Mouse (Mus musculus): ENCODE measurements around the gene Pih1d1. TPM values are rescaled to one million over a fixed set of nuclear protein-coding genes. Genes with fewer than 3 reads are reported as not detected.

Gene Pih1d1
- polyA plus RNA-seq, 1 experiment from 2014 or later: 91.0 TPM

- 75% methylated on average over 7 of the region's 7 CpGs for WGBS
- Histone ChIP-seq H3K4me3 (no peak overlapping the region), H3K4me2 (replicated peaks) (no peak overlapping the region), H3K36me3 (no peaks in the 10 kb centered on the region), H3K27ac (no peak overlapping the region), H3K9ac (no peak overlapping the region), H3K27me3 (peaks cover 43% of the 10 kb centered on the region), H3K9me3 (replicated peaks) (no peaks in the 10 kb centered on the region), H3K4me1 (peaks cover 9% of the 10 kb centered on the region)
- ATAC-seq (ENCODE audit: low FRiP score): no peak
Measured at GRCm38 (mm10) chr7:45192585-45193310, 38.6 kb downstream of the Pih1d1 start.

- no peak for ATAC-seq (ENCODE audit: low FRiP score)
- no peak overlapping the region for H3K4me2 ChIP-seq (replicated peaks)
- H3K36me3 ChIP-seq: no peaks in the 10 kb centered on the region
- H3K27ac ChIP-seq: no peak overlapping the region
- no peaks in the 10 kb centered on the region for H3K9me3 ChIP-seq (replicated peaks)
- peaks cover 36% of the 10 kb centered on the region for H3K27me3 ChIP-seq
- 61% methylated on average over 5 of the region's 5 CpGs for WGBS
- H3K4me1 ChIP-seq: peaks cover 9% of the 10 kb centered on the region
- no peak overlapping the region for H3K4me3 ChIP-seq
- no peak overlapping the region for H3K9ac ChIP-seq
Measured at GRCm38 (mm10) chr7:45193406-45193805, 39.3 kb downstream of the Pih1d1 start.

GRCm38 (mm10) chr7:45193871-45194785 is 40.0 kb downstream of the Pih1d1 start:
- no peak overlapping the region for H3K4me2 ChIP-seq (replicated peaks)
- no peak overlapping the region for H3K4me3 ChIP-seq
- peaks cover 9% of the 10 kb centered on the region for H3K4me1 ChIP-seq
- H3K9ac ChIP-seq: no peak overlapping the region
- H3K9me3 ChIP-seq (replicated peaks): no peaks in the 10 kb centered on the region
- H3K36me3 ChIP-seq: no peaks in the 10 kb centered on the region
- H3K27ac ChIP-seq: no peak overlapping the region
- ATAC-seq (ENCODE audit: low FRiP score): no peak
- WGBS: 74% methylated on average over 17 of the region's 17 CpGs
- H3K27me3 ChIP-seq: peaks cover 31% of the 10 kb centered on the region

GRCm38 (mm10) chr7:45195341-45196175 is 41.5 kb downstream of the Pih1d1 start:
- Histone ChIP-seq H3K4me1 (peaks cover 9% of the 10 kb centered on the region), H3K9ac (no peak overlapping the region), H3K4me2 (replicated peaks) (no peak overlapping the region), H3K9me3 (replicated peaks) (no peaks in the 10 kb centered on the region), H3K36me3 (no peaks in the 10 kb centered on the region), H3K27ac (no peak overlapping the region), H3K27me3 (peaks cover 27% of the 10 kb centered on the region), H3K4me3 (no peak overlapping the region)
- WGBS: 56% methylated on average over 13 of the region's 13 CpGs
- ATAC-seq (ENCODE audit: low FRiP score): no peak

- Histone ChIP-seq H3K4me2 (replicated peaks) (no peak overlapping the region), H3K27me3 (peaks cover 29% of the 10 kb centered on the region), H3K27ac (no peak overlapping the region), H3K4me1 (peaks cover 9% of the 10 kb centered on the region), H3K9ac (no peak overlapping the region), H3K4me3 (no peak overlapping the region), H3K9me3 (replicated peaks) (no peaks in the 10 kb centered on the region), H3K36me3 (no peaks in the 10 kb centered on the region)
- 80% methylated on average over 4 of the region's 4 CpGs for WGBS
- no peak for ATAC-seq (ENCODE audit: low FRiP score)
Measured at GRCm38 (mm10) chr7:45196176-45196535, 42.1 kb downstream of the Pih1d1 start.

- Histone ChIP-seq H3K27me3 (peaks cover 29% of the 10 kb centered on the region), H3K4me3 (no peak overlapping the region), H3K27ac (no peak overlapping the region), H3K9me3 (replicated peaks) (no peaks in the 10 kb centered on the region), H3K4me1 (peaks cover 5% of the 10 kb centered on the region), H3K4me2 (replicated peaks) (no peak overlapping the region), H3K36me3 (no peaks in the 10 kb centered on the region), H3K9ac (no peak overlapping the region)
- 64% methylated on average over 5 of the region's 5 CpGs for WGBS
- ATAC-seq (ENCODE audit: low FRiP score): no peak
Measured at GRCm38 (mm10) chr7:45196994-45197393, 42.9 kb downstream of the Pih1d1 start.

- H3K4me1 ChIP-seq: peaks cover 2% of the 10 kb centered on the region; the same call in 1 of the 2 replicates
- H3K4me2 ChIP-seq (replicated peaks): 0 out of 2 replicates have a peak overlapping the region, but pooled peaks have one; percentile 13
- peak overlapping the region; percentile 27; the same call in 1 of the 2 replicates for H3K9ac ChIP-seq
- no peaks in the 10 kb centered on the region for H3K9me3 ChIP-seq (replicated peaks)
- no peak overlapping the region for H3K27ac ChIP-seq
- peak; percentile 36; the same call in 1 of the 2 replicates for ATAC-seq (ENCODE audit: low FRiP score)
- no peak overlapping the region for H3K4me3 ChIP-seq
- no peaks in the 10 kb centered on the region for H3K36me3 ChIP-seq
- WGBS: 10% methylated on average over 5 of the region's 5 CpGs
- peaks cover 33% of the 10 kb centered on the region for H3K27me3 ChIP-seq
Measured at GRCm38 (mm10) chr7:45198435-45198834, 44.3 kb downstream of the Pih1d1 start.

- Histone ChIP-seq H3K4me2 (replicated peaks) (no peak overlapping the region), H3K9me3 (replicated peaks) (no peaks in the 10 kb centered on the region), H3K9ac (no peak overlapping the region), H3K27me3 (peaks cover 29% of the 10 kb centered on the region), H3K4me3 (no peak overlapping the region), H3K36me3 (no peaks in the 10 kb centered on the region), H3K4me1 (peaks cover 2% of the 10 kb centered on the region; the same call in 1 of the 2 replicates), H3K27ac (no peak overlapping the region)
- ATAC-seq (ENCODE audit: low FRiP score): no peak
- 83% methylated on average over 11 of the region's 11 CpGs for WGBS
Measured at GRCm38 (mm10) chr7:45198961-45199360, 44.9 kb downstream of the Pih1d1 start.

GRCm38 (mm10) chr7:45202654-45203053 is 48.6 kb downstream of the Pih1d1 start:
- H3K4me3 ChIP-seq: no peak overlapping the region
- no peaks in the 10 kb centered on the region for H3K9me3 ChIP-seq (replicated peaks)
- peaks cover 2% of the 10 kb centered on the region; the same call in 1 of the 2 replicates for H3K4me1 ChIP-seq
- ATAC-seq (ENCODE audit: low FRiP score): no peak
- no peak overlapping the region for H3K9ac ChIP-seq
- H3K4me2 ChIP-seq (replicated peaks): no peak overlapping the region
- peaks cover 21% of the 10 kb centered on the region for H3K27me3 ChIP-seq
- H3K27ac ChIP-seq: no peak overlapping the region
- WGBS: 69% methylated on average over 10 of the region's 10 CpGs
- H3K36me3 ChIP-seq: no peaks in the 10 kb centered on the region

- ATAC-seq (ENCODE audit: low FRiP score): peak; percentile 97
- peak within 1 kb of the TSS; percentile 75 for H3K27ac ChIP-seq
- H3K9me3 ChIP-seq (replicated peaks): no peaks in the 10 kb centered on the region
- H3K4me3 ChIP-seq: peak within 1 kb of the TSS; percentile 42
- no peaks in the 10 kb centered on the region for H3K36me3 ChIP-seq
- H3K9ac ChIP-seq: peak within 1 kb of the TSS; percentile 62
- H3K4me2 ChIP-seq (replicated peaks): peak within 1 kb of the TSS; percentile 48
- WGBS: 9% methylated on average over 44 of the region's 44 CpGs
- H3K4me1 ChIP-seq: no peaks in the 10 kb centered on the region
- H3K27me3 ChIP-seq: peaks cover 19% of the 10 kb centered on the region
Measured at GRCm38 (mm10) chr7:45204380-45205143, 50.5 kb downstream of the Pih1d1 start, which contains the start of gene Ccdc155. Gene Ccdc155 (minus strand): TSS chr7:45204892.

GRCm38 (mm10) chr7:45208260-45208659 is 54.2 kb downstream of the Pih1d1 start:
- ATAC-seq (ENCODE audit: low FRiP score): no peak
- no peak overlapping the region for H3K4me2 ChIP-seq (replicated peaks)
- WGBS: 77% methylated on average over 6 of the region's 6 CpGs
- H3K4me1 ChIP-seq: peaks cover 4% of the 10 kb centered on the region; the same call in 1 of the 2 replicates
- no peak overlapping the region for H3K4me3 ChIP-seq
- H3K9me3 ChIP-seq (replicated peaks): no peaks in the 10 kb centered on the region
- H3K9ac ChIP-seq: no peak overlapping the region
- no peak overlapping the region for H3K27ac ChIP-seq
- peaks cover 32% of the 10 kb centered on the region for H3K27me3 ChIP-seq
- H3K36me3 ChIP-seq: no peaks in the 10 kb centered on the region

Measured in hindbrain, embryonic 12.5 days (tissue).